Mouse (Mus musculus) cerebellum, adult 18-20 months (tissue): ENCODE data around the gene Ano10.

Experiments
- DNase-seq, 2 experiments: peaks; one replicate each; pipeline ENCODE4 v3.0.0; 2021

The Ano10 gene

DNA sequence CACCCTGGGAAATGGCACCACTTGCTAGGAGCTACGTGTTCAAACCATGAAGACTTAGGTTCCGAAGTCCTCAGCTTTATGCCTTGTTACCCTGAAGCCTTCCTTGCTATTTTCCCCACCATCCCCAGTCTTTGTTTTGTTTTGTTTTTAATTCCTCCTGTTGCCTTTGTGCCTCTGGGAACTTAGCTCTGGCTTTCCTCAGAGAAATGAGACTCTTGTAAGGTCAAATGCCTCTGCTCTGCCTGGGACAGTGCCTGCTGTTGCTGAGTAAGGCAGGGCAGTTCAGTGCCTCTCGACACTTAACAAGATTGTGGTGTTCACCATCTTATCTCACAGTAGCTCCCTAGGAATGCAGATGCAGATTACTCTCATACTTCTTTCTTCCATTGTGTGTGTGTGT, 140.8 kb downstream of the Ano10 start:
- peak in 1 of 2 experiments; percentile 9 for DNase-seq

DNA sequence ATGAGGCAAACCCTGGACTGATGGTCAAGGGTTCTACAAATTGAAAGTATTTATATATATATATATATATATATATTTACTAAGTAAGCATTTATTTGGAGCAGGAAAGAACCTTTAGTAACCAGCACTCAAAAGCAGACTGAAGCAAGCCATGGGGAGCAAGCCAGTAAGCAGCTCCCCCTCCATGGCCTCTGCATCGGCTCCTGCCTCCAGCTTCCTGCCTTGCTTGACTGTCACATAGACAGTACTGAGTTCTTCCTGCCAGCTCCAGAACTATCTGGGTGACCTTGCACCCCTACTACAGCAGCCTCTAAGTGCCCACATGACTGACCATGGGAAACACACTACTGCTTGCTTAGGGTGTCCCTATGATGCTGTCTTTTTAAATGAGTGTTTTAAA, 141.7 kb downstream of the Ano10 start:
- DNase-seq: peak in 1 of 2 experiments; percentile 10

DNA sequence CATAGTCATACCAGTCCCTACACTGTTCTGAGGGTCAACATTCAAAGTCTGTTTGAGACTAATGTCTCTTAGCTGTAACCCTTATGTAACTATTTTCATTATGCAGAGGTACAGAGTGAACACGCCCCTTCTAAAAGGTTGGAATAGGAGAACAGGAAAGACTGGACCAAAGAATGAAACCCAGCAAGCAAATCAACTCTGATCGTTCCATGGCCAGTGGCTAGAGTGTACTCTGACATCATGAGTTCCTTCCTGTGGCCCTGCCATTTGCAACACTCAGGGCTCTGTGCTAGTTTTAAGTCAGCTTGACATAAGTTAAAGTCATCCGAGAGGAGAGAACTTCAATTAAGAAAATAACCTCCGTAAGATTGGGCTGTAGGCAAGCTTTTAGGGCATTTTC, 142.2 kb downstream of the Ano10 start:
- DNase-seq: peak in 1 of 2 experiments; percentile 1

DNA sequence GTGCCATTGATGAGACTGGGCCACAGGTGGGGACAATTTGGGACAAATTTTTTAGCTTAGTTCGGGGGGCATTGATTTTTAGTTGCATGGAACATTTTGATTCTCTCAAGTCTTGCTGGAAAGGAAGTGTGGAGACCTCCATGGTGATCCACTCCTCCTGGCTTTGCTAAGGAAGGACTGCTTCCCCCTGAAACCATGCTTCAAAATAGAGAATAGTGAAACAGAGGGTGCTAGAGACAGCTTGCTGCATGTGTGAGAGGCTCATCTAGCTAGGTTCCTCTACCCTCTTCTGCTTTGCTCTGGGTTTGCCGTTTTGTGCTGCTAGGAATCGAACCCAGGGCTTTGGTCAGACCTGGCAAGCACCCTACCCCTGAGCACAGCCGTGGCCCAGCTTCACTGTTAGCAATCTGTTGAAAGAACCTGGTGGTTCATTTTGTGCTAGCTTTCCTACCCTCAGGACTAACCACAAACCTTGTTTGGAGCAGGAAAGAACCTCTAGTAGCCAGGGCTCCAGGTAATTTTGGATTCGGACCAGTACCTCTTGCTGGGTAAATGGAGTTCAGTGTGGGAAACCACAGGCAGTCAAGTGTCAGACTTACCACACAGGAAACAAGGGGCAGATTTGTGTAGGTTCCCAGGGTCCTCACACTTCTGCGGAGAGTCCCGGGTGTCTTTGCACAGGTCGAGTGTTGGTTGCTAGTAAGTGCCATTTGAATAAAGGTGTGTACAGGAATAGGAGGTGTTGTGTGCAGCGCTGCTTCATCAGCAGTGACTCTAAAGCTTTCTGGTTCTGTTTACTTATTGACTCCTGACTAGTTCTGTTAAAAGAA, 144.0 kb downstream of the Ano10 start:
- DNase-seq: peak in 1 of 2 experiments; percentile 32

DNA sequence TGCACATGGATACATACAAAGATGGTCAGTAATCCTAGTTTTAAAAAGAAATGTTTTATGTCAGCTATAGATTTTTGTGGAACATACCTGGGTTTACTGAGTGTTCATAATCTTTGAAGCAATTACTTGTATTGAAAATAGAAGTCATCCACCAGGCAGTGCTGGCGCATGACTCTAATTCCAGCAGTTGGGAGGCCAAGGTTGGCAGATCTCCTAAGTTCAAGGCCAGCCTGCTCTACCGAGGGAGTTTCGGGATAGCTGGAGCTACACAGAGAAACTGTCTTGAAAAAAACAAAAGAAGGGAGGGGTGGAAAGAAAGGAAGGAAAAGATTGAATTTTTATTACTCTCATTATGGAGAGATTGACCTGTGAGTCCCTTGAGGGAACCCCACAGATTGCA, 145.9 kb downstream of the Ano10 start:
- DNase-seq: peak in 1 of 2 experiments; percentile 39

DNA sequence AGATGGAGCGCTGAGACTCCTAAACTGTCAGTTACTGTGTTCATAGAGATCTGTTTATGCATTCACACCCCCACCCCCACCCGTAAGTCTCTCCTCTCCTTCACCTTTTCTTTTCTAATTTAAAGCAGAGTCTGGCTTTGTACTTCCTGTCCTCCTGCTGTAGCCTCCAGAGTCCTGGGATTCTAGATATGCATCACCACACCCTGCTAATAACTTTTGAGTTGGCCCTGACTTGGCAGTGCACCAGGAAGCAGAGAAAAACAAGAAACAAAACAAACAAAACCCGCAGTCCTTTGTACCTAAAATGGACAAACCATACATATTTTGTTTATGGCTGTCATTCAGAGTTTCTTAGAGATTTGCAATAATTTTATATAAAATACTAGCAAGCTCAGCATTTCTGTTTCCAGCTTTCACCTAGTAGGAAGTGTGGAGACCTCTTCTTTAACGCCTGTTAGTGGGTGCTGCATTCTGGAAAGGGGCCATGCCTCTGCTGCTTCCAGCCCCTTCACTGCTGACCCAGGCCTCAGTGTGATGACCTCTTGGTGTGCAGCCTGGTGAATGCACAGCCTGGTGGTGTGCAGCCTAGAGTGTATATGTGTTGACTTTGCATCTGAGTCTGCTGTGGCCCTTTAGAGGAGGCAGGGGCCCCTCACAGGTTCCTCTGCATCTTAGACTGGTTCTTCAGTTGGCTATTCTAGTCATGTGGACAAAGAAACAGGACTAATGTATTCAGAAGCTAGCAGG, 147.9 kb downstream of the Ano10 start:
- DNase-seq: peak in 1 of 2 experiments; percentile 9

DNA sequence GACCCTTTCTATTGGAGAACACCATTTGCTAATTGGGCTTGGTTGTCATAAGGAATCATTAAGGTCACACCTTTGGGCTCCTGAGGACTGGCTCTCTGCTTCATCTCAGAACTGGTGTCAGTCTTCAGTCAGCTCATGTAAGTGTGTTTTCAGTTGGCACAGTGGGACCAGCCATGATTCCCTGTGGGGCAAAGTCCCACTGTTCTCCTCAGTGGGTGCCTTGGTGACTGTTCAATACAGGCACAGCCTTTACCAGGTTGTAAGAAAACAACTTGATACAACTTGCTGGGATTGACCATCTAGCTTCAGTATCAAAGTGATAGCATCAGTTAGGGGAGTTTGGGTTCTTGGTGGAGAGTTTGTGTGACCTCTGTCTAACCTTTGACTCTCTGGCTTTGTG, 148.5 kb downstream of the Ano10 start:
- DNase-seq: peak in 1 of 2 experiments; percentile 10

DNA sequence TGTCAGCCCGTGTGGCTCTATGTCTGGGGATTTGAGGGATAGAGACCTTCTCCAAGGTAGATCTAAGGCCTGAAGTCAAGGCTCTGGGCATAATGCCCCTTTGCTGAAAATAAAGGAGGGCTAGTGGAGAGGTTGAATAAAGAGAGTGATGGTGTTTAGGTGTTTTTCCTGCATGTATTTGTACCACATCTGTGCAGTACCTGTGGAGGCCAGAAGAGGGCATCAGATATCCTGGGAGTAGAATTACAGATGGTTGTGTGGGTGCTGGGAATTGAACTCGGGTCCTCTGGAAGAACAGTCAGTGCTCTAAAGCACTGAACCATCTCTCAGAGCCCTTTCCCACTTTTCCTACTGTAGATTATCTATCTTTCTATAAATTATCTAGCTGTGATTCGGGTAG, 149.4 kb downstream of the Ano10 start:
- DNase-seq: peak in 1 of 2 experiments; percentile 11

DNA sequence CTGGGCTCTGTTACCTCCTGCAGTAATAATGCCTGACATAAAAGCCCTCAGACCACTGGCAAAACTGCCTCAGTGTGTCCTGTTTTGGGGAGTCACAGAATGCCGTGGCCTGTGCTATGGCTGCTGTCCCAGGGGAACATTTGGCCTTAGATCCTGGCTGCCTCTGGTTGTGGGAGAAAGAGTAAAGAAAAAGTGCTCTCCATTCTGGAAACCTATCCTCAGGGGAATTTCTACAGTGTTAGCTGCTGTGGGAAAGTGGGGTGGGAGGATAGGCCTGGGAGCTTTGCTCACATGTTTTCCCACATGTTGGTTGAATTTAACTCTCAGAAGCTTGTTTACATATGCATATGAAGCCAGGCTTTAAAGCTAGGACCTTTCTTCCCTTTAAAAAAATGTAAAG, 151.0 kb downstream of the Ano10 start:
- peak in 1 of 2 experiments; percentile 2 for DNase-seq

DNA sequence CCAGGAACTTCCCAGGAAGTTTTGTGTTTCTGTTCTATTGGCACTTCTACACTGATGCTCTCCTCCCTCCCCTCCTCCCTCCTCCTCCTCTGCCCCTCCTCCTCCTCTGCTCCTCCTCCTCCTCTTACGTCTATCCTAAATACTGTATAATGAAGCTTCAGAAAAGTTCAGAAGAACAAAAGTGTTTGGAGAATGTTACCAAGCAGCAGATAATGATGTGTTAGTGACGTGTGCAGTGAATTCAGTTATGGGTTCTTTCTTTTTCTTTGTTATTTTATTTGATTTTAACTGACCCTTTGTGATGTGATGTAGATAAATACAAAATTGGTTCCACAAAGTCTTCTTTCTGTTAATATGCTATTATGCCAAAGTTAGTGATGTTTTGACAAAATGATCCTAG, 155.0 kb downstream of the Ano10 start:
- peak in 1 of 2 experiments; percentile 7 for DNase-seq

DNA sequence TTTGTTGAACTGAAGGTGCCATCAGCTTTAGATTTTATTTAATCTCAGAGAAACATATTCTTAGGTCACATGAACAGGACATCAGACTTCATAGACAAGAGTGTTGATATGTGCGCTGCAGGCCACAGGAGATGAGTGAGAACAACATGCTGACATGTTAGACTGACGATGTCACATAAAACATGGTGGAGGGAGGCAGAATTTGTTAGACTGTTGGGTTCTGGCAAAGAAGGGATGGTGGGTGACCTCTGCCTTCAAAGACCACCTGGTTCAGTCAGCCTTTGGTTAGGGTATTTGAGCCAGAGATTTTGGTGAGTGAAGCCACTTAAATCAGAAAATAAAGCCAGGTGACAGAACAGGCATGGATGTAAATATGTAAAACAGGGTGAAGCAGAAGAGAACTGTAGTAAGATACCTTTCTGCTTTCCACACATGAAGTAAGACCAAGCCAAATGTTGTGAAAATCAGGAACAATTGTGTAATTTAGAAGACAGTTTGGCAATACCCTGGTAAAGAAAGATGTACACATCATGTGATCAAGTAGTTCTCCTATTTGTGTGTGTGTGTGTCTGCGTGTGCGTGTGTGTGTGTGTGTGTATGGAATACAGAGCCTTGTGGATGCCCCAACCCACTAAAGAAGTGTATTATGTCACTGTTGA, 155.7 kb downstream of the Ano10 start:
- peak in 1 of 2 experiments; percentile 0 for DNase-seq

DNA sequence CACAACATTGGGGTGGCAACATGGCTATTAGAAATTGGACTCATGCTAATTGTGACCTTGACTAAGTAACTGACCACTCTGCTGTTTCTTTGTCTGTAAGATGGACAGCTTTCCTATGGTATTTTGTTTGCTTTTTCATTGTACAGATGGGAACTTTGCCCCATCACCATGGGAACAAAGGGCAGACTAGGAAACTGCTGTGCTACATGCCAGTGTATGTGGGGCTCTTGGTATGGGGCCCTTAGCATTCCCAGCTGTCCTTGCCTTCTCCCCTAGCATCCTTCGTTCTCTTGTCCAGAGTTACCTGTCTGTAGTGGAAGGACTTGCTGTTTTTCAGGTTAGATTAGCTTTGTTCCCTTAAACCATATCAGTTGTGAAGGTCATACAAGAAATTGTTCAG, 156.3 kb downstream of the Ano10 start:
- DNase-seq: no peak

DNA sequence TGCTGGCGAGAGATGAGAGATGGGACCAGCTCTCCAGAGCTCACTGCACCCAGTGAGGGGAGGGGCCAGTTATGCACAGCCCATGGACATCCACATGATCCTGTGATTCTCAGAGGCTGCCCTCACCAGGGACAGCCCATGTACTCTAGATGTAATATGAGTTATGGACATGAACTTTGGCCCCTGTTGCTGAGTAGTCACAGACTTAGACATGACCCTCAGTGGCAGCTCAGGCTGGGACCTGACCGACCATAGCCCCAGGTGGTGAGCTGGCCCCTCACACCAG, 158.4 kb downstream of the Ano10 start:
- no peak for DNase-seq

DNA sequence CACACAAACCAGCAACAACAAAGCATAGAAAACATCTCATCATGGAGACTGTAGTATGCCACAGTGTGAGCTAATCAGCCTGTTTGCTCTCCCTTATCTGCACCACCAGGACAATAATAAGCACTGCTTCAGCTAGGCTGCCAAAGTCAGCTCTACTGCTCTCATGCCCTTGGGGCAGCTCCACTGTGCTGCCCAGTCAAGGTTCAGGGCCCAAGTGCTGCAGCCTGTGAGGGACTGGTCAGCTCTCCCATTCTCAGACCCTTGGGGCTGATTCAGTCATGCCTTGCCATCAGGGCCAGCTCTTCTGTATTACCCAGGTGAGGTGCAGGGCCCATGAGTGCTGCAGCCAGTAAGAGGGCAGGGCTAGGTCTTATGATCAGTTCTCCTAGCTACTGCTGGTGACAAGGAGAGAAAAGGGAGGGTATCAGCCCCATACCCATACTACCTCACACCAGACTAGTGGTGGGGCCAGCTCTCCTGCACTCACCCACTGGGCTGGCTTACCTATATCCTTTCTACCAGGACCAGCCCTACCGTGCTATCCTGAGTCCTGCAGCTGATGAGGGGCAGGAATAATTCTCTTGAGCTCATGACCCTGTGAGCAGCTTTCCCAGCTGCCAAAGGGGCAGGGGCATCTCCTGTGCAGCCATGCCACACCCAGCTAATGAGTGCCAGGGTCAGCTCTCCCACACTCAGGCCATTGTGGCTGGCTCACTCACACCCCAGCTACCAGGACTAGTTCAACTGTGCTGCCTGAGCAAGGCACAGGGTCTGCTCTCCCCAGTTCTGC, 158.9 kb downstream of the Ano10 start:
- no peak for DNase-seq

DNA sequence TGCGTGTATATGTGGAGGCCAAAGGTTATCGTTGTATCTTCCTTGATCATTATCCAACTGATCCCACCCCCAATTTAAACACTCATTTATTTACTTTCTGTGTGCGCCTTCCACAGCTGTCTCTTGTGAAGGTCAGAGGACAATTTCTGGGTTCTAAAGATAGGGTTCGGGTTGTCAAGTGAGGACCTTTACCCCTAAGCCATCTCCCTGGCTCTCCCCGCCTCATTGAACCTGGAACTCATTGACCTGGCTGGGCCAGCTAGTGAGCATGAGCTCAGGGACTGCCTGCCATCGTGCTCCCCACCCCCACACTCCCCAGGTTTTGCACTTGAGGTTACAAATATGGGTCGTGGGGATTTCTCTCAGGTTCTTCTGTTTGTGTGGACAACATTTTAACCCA, 162.1 kb downstream of the Ano10 start:
- no peak for DNase-seq

DNA sequence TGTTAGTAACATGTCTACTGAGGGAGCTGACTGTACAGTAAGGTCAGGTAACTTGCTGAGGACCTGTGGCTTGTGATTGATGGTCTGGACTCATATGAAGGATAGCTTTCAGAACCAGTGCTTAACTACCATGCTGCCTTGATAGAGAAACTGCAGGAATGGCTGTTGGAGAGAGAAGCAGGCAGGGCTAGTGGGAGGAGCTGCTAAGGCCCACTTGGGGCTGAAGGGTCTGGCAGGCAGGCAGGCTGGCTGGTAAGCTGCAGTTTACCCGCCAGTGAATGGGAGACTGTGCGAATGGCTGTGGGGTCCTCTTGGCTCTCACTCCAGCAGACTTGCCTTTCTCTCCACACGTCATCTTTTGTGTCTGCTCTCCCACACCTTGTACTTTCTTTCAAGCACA, 163.6 kb downstream of the Ano10 start:
- DNase-seq: no peak

DNA sequence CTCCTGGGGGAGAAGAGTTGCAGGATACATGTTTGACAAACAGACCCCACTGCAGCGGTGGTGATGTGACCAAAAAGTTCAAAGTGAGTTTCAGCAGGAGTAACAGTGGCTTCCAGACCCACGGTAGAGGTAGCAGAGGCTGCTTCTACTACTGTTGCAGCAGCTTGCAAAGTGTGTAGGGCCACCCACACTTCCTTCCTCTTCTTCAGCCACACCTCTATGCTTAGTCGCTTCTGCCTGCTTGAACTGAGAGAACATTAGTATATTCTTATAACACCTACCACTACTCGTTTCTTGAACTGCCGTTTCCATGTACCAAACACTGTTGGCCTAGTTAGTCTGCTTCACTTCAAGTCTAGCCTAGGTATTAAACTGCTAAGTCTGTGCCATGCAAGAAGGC, 165.5 kb downstream of the Ano10 start:
- DNase-seq: no peak

DNA sequence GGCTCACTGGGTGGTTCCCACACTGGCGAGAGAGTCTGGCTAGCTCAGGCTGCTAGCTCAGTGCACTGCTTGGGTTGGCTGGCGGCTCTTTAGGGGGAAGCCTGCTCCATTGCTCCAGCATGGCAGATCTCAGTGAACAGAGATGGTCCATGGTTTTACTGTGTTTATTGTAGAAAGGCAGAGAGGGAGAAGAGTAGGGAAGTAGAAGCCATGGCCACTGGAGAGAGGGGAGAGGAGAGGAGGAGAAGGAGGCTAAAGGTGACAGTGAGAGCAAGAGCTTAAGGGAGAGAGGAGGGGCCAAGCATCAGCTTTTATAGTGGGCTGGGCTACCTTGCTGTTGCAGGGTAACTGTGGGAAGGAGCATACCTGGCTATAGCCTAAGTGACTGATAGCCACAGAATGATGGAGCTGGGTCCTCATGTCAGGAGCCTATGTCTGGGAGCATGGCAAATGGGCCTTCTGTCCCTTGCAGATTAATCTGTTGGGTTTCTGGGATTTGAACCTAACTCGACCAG, 166.9 kb downstream of the Ano10 start:
- DNase-seq: no peak

DNA sequence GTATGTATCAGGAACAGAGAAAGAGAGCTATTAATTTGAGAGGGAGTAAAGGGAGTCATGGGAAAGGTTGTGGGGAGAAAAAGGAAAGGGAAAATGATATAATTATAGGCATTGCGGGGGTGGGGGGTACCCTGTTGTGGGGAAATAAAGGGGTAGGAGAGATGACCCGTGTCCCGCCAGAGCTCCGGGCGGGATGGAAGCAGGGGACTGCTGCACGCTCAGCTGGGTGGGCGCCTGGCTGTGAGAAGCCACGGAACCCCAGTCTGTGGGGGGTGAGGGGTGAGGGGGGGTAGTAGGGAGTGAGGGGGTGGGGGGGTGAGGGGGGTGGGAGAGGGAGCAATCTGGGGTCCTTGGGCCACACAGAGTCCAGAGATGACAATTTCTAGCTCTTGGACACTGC, 167.4 kb downstream of the Ano10 start:
- no peak for DNase-seq
